Mouse (Mus musculus) midbrain, embryonic 14.5 days (tissue): ENCODE results near the gene Setd1a. TPM values are rescaled to one million over a fixed set of nuclear protein-coding genes. Genes with fewer than 3 reads are reported as not detected.
"Not testable (repeated sequence)": the region's sequence is repeated elsewhere in the genome, so short reads cannot be mapped to it uniquely, and the experiment has no call there.

Experiments used
- ATAC-seq: fragments of 200-750 bp; cut with Nextera tagmentation; 2 replicates; pipeline ENCODE4 v1.8.0; 2017; ENCODE audit warnings: moderate number of reproducible peaks, moderate library complexity; ENCODE audit not compliant: low FRiP score, low TSS enrichment
- DNase-seq: peaks from one replicate; pipeline ENCODE4 v3.0.0-alpha.2; 2015
- H3K27ac ChIP-seq: fragments of 300-500 bp; sonication (generic); replicated peaks from 2 replicates; pipeline ENCODE4 v1.5.1; 2014; ENCODE audit warnings: mild to moderate bottlenecking, low read depth, low read length, moderate library complexity
- H3K27me3 ChIP-seq: fragments of 300-500 bp; sonication (generic); 2 replicates; pipeline ENCODE4 v1.6.1; 2014; ENCODE audit warnings: low read length, control low read depth, mixed read lengths; ENCODE audit not compliant: control insufficient read depth, insufficient read depth
- H3K36me3 ChIP-seq: fragments of 300-500 bp; sonication (generic); 2 replicates; pipeline ENCODE4 v1.6.1; 2014; ENCODE audit warnings: low read length, control low read depth; ENCODE audit not compliant: control insufficient read depth, insufficient read depth
- H3K4me1 ChIP-seq: fragments of 300-500 bp; sonication (generic); 2 replicates; pipeline ENCODE4 v1.6.1; 2014; ENCODE audit warnings: mild to moderate bottlenecking, antibody characterized with exemption, low read length, control low read depth; ENCODE audit not compliant: control insufficient read depth, insufficient read depth
- H3K4me2 ChIP-seq: fragments of 300-500 bp; sonication (generic); 2 replicates; pipeline ENCODE4 v1.6.1; 2014; ENCODE audit warnings: mild to moderate bottlenecking, low read length, moderate library complexity
- H3K4me3 ChIP-seq: fragments of 300-500 bp; sonication (generic); replicated peaks from 2 replicates; pipeline ENCODE4 v1.5.1; 2014; ENCODE audit warnings: low read depth, low read length
- H3K9ac ChIP-seq: fragments of 300-500 bp; sonication (generic); replicated peaks from 2 replicates; pipeline ENCODE4 v1.6.1; 2014; ENCODE audit warnings: mild to moderate bottlenecking, low read length, moderate library complexity
- H3K9me3 ChIP-seq: fragments of 300-500 bp; sonication (generic); 2 replicates; pipeline ENCODE4 v1.6.1; 2016; ENCODE audit warnings: low read length, control low read depth, mixed read lengths; ENCODE audit not compliant: control insufficient read depth
- WGBS: fragments of 180-500 bp; shearing (Covaris S2); extraction: QIAGEN DNeasy Blood & Tissue Kit; methylation state at CpG from one replicate; pipeline ENCODE4 v1.1.7; 2014; 5-methylcytosine and 5-hydroxymethylcytosine counted together
- polyA plus RNA-seq: library from polyadenylated mRNA; unstranded; fragments of >200 nt; fragmentation: Nextera tagmentation; extraction: Ambion mirVana; gene quantifications from 2 replicates; pipeline ENCODE4 v1.2.1, GENCODE M21; 2014

Setd1a gene
- polyA plus RNA-seq, 1 experiment from 2014 or later = 27.3 TPM

DNA sequence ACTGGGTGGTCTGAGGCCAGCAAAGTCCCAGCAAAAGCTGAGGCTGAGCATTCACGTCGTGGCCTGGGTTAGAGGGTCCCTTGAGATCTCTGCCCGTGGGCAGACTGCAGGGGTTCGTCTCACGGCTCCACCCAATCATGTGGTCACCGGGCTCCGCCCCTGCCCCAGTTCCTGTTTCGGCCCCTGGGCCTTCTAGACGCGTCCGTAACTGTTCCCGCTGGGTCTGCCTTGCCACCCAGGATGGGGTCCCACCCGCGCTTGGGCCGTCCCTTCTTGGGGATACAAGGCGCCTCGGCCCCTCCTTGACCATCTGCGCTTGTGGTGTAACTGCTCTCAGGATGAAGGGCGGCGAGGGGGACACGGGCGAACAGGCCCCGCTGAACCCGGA is 6.8 kb upstream of the Setd1a start, which contains the start of gene Orai3:
TSS of gene Orai3 (plus strand) at position 165 of the 388 bp plus-strand sequence.
- H3K27me3 ChIP-seq = no peaks in the 10 kb centered on the region
- ATAC-seq = peak; percentile 65
- WGBS = 2% methylated on average over 24 of the region's 24 CpGs

DNA sequence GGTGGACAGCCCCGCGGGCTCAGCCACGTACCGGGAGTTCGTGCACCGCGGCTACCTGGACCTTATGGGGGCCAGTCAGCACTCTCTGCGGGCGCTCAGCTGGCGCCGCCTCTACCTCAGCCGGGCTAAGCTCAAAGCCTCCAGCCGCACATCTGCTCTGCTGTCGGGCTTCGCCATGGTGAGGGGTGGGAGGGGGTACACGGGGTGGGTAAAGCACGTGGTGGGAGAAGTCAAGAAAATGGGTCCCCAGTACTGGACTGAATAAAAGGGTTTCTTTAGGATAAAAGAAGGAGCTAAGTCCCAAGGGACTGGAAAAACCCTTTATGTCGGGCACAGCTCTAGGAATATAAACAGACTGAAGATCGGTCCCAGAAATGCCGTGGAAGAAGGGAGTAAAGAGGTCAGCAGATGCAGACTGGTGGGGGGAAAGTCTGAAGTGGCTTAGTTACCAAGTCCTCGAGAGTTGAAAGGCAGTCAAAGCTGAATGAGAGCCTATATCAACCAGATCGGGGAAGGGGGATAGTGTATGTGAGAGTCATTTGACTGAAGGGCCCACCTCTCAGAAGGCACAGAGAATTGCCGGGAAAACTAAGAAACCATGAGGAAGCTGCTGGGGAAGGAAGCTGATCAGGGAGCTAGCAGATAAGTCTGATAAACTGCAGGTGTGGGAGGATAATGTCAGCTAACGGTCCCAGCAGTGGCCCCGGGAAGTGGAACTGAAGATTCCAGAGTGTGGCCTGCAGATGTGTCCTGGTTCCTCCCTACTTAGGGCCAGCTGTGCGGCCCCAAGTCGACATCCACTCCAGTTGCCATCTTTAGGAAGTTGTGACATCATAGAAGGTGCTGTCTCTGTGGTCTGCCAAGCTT is 6.2 kb upstream of the Setd1a start:
- Histone ChIP-seq H3K36me3 (peaks cover 33% of the 10 kb centered on the region), H3K4me2 (peak overlapping the region; percentile 64), H3K4me3 (peak overlapping the region; percentile 38), H3K9ac (peak overlapping the region; percentile 58), H3K27ac (peak overlapping the region; percentile 71; the same call in 1 of the 2 replicates), H3K9me3 (no peaks in the 10 kb centered on the region), H3K4me1 (peaks cover 23% of the 10 kb centered on the region), H3K27me3 (no peaks in the 10 kb centered on the region)
- DNase-seq (peak; percentile 60), ATAC-seq (peak; percentile 46)
- WGBS = 7% methylated on average over 27 of the region's 27 CpGs

More for the DNA sequence above, 6.8 kb upstream of the Setd1a start, which contains the start of gene Orai3:
- H3K4me3 ChIP-seq = peak within 1 kb of the TSS; percentile 38
- peak within 1 kb of the TSS; percentile 58 for H3K9ac ChIP-seq
- DNase-seq = peak; percentile 78
- peak within 1 kb of the TSS; percentile 71 for H3K27ac ChIP-seq
- H3K4me1 ChIP-seq = peaks cover 23% of the 10 kb centered on the region
- peak within 1 kb of the TSS; percentile 64 for H3K4me2 ChIP-seq
- H3K36me3 ChIP-seq = peaks cover 40% of the 10 kb centered on the region
- no peaks in the 10 kb centered on the region for H3K9me3 ChIP-seq

DNA sequence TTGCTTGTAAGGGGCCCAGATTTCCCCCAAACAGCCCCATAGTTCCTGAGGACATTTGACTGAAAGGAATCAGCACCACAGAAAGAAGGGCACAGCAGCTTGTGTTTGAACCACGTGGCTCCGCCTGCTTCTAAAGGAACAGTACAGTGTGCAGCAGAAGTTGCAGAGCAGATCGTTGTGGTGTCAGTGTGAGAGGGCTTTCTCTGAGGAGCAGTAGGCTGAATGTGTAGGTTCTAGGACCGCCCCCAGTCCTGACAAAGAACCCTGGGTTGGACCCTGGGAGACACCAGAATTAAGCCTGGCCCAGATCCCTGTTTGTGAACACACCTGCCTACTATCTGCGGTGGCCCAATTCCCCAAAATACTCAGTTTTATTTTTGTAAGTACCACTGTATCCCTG is 5.2 kb upstream of the Setd1a start:
- Histone ChIP-seq H3K27me3 (no peaks in the 10 kb centered on the region), H3K9ac (no peak overlapping the region), H3K27ac (no peak overlapping the region), H3K4me2 (no peak overlapping the region), H3K9me3 (no peaks in the 10 kb centered on the region), H3K36me3 (peaks cover 23% of the 10 kb centered on the region), H3K4me3 (no peak overlapping the region), H3K4me1 (peaks cover 23% of the 10 kb centered on the region)
- ATAC-seq (no peak), DNase-seq (peak; percentile 13)
- 78% methylated on average over 5 of the region's 5 CpGs for WGBS

DNA sequence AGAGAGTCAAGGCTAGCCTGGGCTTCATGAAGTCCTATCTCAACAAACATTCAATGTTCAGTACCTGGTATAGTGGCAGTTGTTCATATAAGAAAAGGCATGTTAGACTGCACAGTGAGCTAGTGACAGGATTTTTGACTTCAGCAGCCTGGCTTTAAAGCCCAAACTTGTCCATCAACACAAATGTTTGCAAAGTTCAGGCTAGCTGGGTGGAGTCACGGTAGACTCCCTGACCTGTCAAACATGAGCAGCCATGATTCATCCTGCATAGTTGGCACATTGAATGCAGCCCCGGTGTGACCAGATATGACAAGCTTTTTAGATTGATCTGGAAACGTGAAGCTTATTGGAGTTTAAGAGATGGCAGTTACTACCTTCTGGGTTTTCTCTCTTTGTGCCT is 4.4 kb upstream of the Setd1a start:
- Histone ChIP-seq H3K4me2 (no peak overlapping the region), H3K27ac (no peak overlapping the region), H3K4me3 (no peak overlapping the region), H3K36me3 (peaks cover 17% of the 10 kb centered on the region), H3K9me3 (no peaks in the 10 kb centered on the region), H3K9ac (no peak overlapping the region), H3K4me1 (peaks cover 23% of the 10 kb centered on the region), H3K27me3 (no peaks in the 10 kb centered on the region)
- DNase-seq = no peak
- no peak for ATAC-seq
- 87% methylated on average over 3 of the region's 3 CpGs for WGBS

DNA sequence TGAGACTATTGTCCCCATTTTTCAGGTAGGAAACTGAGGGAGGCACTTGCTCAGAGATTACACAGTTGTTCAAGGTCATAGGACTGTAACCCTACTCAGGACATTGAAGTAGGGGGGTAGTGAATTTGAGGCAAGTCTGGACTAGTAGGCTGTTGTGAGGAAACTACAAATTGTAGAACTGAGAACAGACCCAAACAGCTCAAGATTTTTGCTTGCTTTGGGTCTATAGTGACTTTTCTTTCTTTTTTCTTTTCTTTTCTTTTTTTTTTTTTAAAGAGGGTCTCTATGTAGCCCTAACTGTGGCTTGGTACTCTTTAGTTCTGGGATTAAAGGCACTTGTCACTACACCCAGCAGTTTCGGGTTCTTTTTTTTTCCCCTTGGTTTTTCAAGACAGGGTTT is 3.9 kb upstream of the Setd1a start:
- H3K9me3 ChIP-seq = no peaks in the 10 kb centered on the region
- DNase-seq (no peak), ATAC-seq (no peak)
- H3K4me3 ChIP-seq = no peak overlapping the region
- H3K27ac ChIP-seq = no peak overlapping the region
- H3K36me3 ChIP-seq = peaks cover 12% of the 10 kb centered on the region
- peaks cover 23% of the 10 kb centered on the region for H3K4me1 ChIP-seq
- WGBS = 76% methylated on average over 1 of the region's 1 CpGs
- no peak overlapping the region for H3K4me2 ChIP-seq
- H3K9ac ChIP-seq = no peak overlapping the region
- no peaks in the 10 kb centered on the region for H3K27me3 ChIP-seq

DNA sequence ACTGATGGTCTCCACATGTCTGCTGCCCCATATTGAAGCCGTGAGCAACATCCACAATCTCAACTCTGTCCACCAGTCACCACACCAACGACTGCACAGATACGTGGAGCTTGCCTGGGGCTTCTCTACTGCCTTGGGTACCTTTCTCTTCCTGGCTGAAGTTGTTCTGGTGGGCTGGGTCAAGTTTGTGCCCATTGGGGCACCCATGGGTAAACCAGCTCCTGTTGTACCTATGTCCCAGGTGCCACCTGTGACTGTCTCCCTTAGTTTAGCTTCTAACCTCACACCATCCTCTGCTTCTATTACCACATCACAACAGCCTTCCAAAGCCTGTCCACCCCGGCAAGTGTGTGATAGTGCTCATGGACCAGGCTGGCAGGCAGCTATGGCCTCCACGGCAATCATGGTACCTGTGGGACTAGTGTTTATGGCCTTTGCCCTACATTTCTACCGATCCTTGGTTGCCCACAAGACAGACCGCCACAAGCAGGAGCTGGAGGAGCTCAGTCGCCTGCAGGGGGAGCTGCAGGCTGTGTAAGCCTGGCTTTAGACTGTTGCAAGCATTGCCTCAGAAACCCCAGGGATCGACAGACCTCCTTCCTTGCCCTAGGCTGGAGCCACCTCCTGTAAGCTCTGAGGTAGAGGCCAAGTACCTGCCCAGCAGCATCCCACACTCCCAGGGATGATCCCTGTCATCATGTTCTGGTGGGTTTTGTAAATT is 2.6 kb upstream of the Setd1a start:
- Histone ChIP-seq H3K27ac (no peak overlapping the region), H3K27me3 (no peaks in the 10 kb centered on the region), H3K4me2 (no peak overlapping the region), H3K9ac (no peak overlapping the region), H3K36me3 (no peaks in the 10 kb centered on the region), H3K4me3 (no peak overlapping the region), H3K4me1 (peaks cover 25% of the 10 kb centered on the region), H3K9me3 (no peaks in the 10 kb centered on the region)
- ATAC-seq (no peak), DNase-seq (peak; percentile 77)
- 42% methylated on average over 9 of the region's 9 CpGs for WGBS

DNA sequence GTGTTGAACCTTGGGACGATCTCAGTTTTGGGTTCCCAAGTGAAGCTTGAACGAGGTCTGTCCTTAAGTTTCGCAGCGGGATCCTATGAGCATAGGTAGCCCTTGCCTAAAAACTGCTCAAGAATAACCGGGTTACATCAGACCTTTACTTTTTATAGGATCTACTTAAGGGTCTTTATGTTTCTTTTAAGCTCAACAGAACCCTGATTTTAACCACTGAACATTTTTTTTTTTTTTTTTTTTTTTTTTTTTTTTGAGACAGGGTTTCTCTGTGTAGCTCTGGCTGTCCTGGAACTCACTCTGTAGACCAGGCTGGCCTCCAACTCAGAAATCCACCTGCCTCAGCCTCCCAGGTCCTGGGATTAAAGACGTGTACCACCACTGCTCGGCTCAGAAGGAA is 633 bp upstream of the Setd1a start:
- not testable (repeated sequence) for H3K4me1 ChIP-seq, H3K27me3 ChIP-seq, DNase-seq, H3K9me3 ChIP-seq, ATAC-seq
- 69% methylated on average over 7 of the region's 7 CpGs for WGBS
- Histone ChIP-seq H3K27ac (peak overlapping the region; percentile 95), H3K4me2 (peak overlapping the region; percentile 66), H3K4me3 (peak overlapping the region; percentile 89), H3K36me3 (peaks cover 19% of the 10 kb centered on the region), H3K9ac (peak overlapping the region; percentile 91; the same call in 1 of the 2 replicates)

DNA sequence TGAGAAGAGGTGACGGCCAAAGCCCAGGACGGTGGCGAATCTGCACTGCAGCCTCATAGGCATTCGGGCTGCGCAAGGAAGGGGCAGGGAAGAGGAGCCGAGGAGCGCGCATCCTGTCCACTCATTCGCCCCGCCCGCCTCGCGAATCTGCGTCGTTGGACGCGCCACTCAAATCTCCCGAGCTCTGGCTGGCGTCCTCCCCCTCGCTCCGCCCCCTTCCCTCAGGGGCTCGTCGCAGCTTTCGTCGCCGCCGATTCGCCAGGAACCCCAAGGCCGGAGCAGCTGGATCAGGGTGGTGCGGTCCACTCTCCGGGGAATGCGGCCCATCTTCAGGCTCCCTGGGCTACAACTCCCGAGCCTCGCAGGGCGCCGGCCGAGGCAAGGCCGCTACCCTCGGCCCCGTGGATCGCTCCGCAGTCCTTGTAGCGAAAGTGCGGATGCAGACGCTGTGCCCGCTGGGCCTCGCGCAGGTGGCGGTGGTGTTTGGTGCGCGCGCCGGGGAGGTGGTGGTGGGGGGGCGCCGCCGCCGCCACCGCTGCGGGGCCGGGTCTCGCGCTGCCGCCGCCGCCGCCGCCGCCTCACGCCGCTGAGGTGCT is 506 bp downstream of the Setd1a start:
- peaks cover 31% of the 10 kb centered on the region for H3K36me3 ChIP-seq
- H3K9me3 ChIP-seq = no peaks in the 10 kb centered on the region
- peak overlapping the region; percentile 91 for H3K9ac ChIP-seq
- peaks cover 7% of the 10 kb centered on the region for H3K4me1 ChIP-seq
- WGBS = under 1% methylated on average over 69 of the region's 70 CpGs
- H3K4me3 ChIP-seq = peak overlapping the region; percentile 89
- H3K27ac ChIP-seq = peak overlapping the region; percentile 95
- ATAC-seq = peak; percentile 93
- peak; percentile 99 for DNase-seq
- no peaks in the 10 kb centered on the region for H3K27me3 ChIP-seq
- H3K4me2 ChIP-seq = peak overlapping the region; percentile 66
